Mouse (Mus musculus): ENCODE data around the gene Herc4.

The Herc4 gene

GRCm38 (mm10) chr10:63243493-63244054 lies at the start of gene Herc4:
Gene Herc4 (plus strand): TSS chr10:63243810.
- DNase-seq, result peak; percentile 95

GRCm38 (mm10) chr10:63199008-63199407 lies 44.6 kb upstream of the Herc4 start:
- no peak for DNase-seq

GRCm38 (mm10) chr10:63201534-63201933 lies 42.1 kb upstream of the Herc4 start:
- no peak for DNase-seq

- DNase-seq, result no peak
These were observed 40.6 kb upstream of the Herc4 start for GRCm38 (mm10) chr10:63203002-63203401.

- no peak for DNase-seq
These were observed 39.9 kb upstream of the Herc4 start, which contains the start of gene Mypn for GRCm38 (mm10) chr10:63203728-63204127. Gene Mypn (minus strand): TSS chr10:63203952.

- DNase-seq, result no peak
These were observed 34.7 kb upstream of the Herc4 start for GRCm38 (mm10) chr10:63208871-63209270.

- no peak for DNase-seq
These were observed 22.4 kb upstream of the Herc4 start for GRCm38 (mm10) chr10:63221081-63221783.

- DNase-seq, result no peak
These were observed 19.3 kb upstream of the Herc4 start for GRCm38 (mm10) chr10:63224341-63224740.

- DNase-seq, result no peak
These were observed 13.3 kb upstream of the Herc4 start for GRCm38 (mm10) chr10:63230266-63230665.

- DNase-seq, result no peak
These were observed 12.8 kb upstream of the Herc4 start for GRCm38 (mm10) chr10:63230854-63231253.

- DNase-seq, result no peak
These were observed 12.0 kb upstream of the Herc4 start for GRCm38 (mm10) chr10:63231630-63232029.

GRCm38 (mm10) chr10:63234133-63234532 lies 9.5 kb upstream of the Herc4 start:
- no peak for DNase-seq

GRCm38 (mm10) chr10:63235889-63236288 lies 7.7 kb upstream of the Herc4 start:
- no peak for DNase-seq

GRCm38 (mm10) chr10:63236663-63237062 lies 6.9 kb upstream of the Herc4 start:
- DNase-seq, result no peak

- DNase-seq, result no peak
These were observed 6.4 kb upstream of the Herc4 start for GRCm38 (mm10) chr10:63237206-63237605.

- DNase-seq, result no peak
These were observed 5.5 kb upstream of the Herc4 start for GRCm38 (mm10) chr10:63238090-63238489.

GRCm38 (mm10) chr10:63239848-63240247 lies 3.8 kb upstream of the Herc4 start:
- no peak for DNase-seq

GRCm38 (mm10) chr10:63240868-63241271 lies 2.7 kb upstream of the Herc4 start:
- no peak for DNase-seq

- peak; percentile 14 for DNase-seq
These were observed 693 bp upstream of the Herc4 start for GRCm38 (mm10) chr10:63242798-63243435.

GRCm38 (mm10) chr10:63244055-63244671 lies 553 bp downstream of the Herc4 start:
- no peak for DNase-seq

- peak; percentile 52 for DNase-seq
These were observed 1.1 kb downstream of the Herc4 start for GRCm38 (mm10) chr10:63244746-63245145.

GRCm38 (mm10) chr10:63245846-63246245 lies 2.2 kb downstream of the Herc4 start:
- no peak for DNase-seq

- DNase-seq, result no peak
These were observed 3.8 kb downstream of the Herc4 start for GRCm38 (mm10) chr10:63247457-63247856.

GRCm38 (mm10) chr10:63248421-63248820 lies 4.8 kb downstream of the Herc4 start:
- no peak for DNase-seq
